Mouse (Mus musculus) stomach, postnatal 0 days (tissue): ENCODE measurements around the gene Sec16a.

Source experiments
- CTCF ChIP-seq: IDR thresholded peaks from 2 replicates; pipeline ENCODE4 v1.5.1; 2016; ENCODE audit warnings: antibody characterized with exemption, low read depth, mild to moderate bottlenecking, moderate library complexity
- EP300 ChIP-seq: optimal IDR thresholded peaks from 2 replicates; pipeline ENCODE3; 2016; ENCODE audit warnings: antibody characterized with exemption

DNA sequence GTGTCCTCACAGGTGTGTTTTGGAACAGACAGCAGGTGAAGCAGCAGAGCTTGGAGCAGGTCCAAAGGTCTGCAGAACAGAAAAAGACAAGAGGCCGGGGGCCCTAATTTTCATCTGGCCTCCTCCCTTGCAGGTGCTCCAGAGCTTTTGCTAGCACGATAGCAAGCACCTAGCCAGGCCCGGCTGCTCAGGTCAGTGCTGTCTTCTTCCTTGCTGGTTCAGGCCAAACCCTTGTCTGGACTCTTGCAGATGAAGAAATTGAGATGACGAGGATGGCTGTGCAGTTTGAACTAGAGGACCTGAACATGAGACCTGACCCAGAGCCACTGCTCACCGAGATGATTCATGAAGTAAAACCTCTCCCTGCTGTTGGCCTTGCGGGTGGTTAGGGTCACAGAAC, 53.4 kb downstream of the Sec16a start:
- TF ChIP-seq CTCF (no peak), EP300 (no peak)
